Mouse (Mus musculus): Measurements from ENCODE around the gene Agbl5.

Agbl5 gene

DNA sequence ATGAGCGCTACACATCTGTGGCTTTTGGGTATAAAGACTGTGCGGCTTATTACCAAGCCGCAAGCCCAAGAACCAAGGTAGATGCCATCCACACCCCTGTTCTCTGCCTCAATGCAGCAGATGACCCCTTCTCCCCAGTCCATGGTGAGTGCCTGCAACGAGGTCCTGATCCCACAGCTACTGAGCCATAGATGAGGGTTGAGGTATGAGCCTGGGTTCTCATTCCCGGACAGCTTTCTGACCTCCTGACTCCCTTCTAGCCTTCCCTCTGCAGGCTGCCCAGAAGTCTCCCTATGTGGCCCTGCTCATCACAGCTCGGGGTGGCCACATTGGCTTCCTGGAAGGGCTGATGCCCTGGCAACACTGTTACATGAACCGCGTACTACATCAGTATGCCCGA lies 66.1 kb downstream of the Agbl5 start:
- no peak for DNase-seq

DNA sequence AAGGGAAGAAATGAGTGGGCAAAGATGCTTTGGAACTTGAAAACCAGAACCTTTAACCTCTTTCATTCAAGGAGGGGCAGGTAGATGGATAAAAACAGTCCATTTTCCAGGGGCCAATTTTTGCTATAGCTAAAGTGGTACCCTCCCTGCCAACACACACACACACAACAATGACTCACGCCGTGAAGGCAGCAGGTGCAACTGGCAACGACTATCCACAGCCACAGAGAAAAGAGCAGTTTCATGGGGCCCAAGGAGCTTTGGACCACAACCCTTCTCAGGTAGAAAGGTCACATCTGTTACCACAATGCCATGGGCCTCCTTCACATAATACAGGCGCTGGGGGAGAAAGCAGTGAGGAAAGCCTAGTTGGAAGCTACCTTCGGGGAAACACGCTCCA lies 67.3 kb downstream of the Agbl5 start:
- no peak for DNase-seq
